Mouse (Mus musculus) thymus, postnatal 36 days (tissue): ENCODE results near the gene Aars.
A peak's percentile ranks its signal among the peaks of the same experiment; 100 is the strongest.
"Not testable (repeated sequence)": the region's sequence is repeated elsewhere in the genome, so short reads cannot be mapped to it uniquely, and the experiment has no call there.

Source experiments
- DNase-seq, 2 experiments: peaks; one replicate each; pipeline ENCODE4 v3.0.0; 2022; ENCODE audit warnings: mixed read lengths in 2 of 2

The Aars gene

GRCm38 (mm10) chr8:111055031-111055634 lies 22.2 kb downstream of the Aars start:
- DNase-seq, result no peak

- DNase-seq, result no peak
These were observed 22.7 kb downstream of the Aars start for GRCm38 (mm10) chr8:111055661-111056060.

- DNase-seq, result peak; percentile 88 to 90
These were observed 23.3 kb downstream of the Aars start, which contains the start of gene Exosc6 for GRCm38 (mm10) chr8:111056158-111056663. Exosc6 (plus strand) TSS chr8:111056339.

GRCm38 (mm10) chr8:111056691-111057293 lies 23.8 kb downstream of the Aars start:
- DNase-seq, result peak in 1 of 2 experiments; percentile 12

DNA sequence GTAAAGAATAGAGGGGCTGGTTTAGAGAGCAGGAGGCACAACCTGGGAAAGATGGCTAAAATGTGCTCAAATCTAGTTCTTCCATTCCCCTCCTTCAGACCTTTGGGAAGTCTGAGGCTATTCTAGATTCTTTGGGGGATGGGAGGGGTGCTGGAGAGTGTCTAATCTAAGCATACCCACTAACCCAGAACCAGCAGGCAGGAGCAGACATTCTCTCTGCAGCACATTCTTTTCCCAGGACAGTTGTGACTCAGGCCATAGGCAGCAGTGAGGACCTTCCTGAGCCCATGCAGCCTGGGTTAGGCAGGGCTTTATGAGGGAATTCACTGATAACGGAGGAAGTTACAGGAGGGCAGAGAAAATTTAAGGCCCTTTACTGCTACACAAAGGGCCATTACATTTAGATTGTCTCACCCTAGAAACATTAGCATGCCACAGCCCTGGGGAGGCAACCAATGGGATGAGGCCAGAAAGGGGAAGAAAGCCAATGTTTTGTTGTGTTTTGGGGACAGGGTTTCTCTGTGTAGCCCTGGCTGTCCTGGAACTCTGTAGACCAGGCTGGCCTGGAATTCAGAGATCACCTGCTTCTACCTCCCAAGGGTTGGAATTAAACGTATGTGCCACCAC lies 26.1 kb downstream of the Aars start:
- no peak for DNase-seq

DNA sequence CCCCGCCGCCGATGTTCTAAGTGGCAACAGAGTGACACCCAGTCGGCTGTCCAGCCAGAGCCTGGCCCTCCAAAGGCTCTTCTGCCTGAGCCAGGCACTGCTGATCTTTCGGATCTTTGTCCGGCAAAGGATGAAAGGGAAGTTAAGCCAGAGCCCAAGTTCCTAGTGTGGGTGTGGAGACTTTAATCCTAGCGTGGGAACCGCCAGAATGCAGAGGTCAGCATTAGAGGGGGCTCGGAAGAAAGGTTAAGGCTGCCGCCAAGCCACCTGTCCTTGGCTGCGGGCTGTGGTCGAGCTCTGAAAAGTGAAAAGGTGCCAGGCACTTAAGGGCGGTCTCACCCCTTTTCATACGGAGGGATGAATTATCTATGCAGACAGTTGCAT lies 28.7 kb downstream of the Aars start:
- DNase-seq, result no peak

DNA sequence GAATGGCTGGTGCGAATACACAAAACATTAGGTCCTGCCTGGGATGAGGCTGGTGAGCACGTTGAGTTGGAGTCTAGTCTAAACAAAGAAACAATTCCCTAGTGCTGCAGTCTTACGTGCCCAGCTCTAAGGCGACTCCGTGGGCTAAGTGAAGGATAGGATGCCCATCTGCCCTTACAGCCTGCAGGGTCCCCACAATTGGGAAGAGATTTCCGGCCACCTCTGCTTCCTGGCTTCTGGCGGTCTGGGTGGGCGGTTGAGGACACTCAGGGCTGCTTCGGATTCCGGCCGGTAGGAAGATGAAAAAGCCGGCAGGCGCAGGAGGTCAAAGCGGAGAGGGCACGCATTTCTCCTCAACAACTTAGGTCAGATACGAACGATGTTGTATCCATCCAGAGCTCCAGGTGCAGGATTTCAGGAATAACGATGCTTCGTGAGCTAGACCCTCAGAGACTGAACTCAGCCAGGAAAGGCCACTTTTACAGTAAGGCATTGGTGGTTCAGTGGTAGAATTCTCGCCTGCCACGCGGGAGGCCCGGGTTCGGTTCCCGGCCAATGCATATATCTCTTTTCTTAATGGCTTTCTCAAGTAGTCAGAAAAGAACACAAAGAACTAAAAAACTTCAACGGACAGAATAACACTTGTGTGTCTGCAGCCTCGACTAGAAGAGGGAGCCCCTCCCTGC lies 29.3 kb downstream of the Aars start:
- peak; percentile 84 to 90 for DNase-seq

DNA sequence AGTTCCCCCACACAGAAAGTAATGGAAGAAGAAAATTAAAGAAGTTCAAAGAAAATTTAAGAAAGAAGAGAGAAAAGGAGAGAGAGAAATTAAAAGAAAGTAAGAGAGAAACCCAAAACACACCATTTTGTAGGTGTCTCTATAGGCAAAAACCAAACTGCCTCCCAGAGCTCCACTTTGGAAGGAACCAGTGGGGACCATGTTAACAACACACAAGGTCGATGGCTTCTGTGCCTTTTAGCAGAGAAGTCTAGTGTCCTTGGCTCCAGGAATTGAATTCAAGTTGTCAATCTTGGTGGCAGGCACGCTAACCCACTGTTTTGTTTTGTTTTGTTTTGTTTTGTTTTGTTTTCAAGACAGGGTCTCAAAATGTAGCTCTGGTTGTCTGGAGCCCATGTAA lies 29.9 kb downstream of the Aars start:
- no peak for DNase-seq

GRCm38 (mm10) chr8:111066308-111066707 lies 33.4 kb downstream of the Aars start:
- DNase-seq, result no peak

DNA sequence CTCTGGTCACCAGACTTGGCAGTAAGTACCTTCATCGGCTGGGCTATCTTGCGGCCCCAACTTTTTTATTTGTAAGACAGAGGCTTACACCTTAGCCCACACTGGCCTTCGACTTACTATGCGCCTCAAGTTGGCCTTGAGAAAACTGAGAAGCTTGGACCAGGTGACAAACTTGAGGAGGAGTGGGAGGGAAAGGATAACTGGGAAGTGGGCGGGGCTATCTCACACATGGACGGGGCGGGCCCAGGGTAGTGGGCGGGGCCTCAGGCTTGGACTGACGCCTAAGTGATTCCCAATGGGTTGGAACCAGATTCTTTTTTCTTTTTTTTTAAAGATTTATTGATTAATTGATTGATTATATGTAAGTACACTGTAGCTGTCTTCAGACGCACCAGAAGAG lies 34.5 kb downstream of the Aars start:
- no peak for DNase-seq

GRCm38 (mm10) chr8:111068660-111069059 lies 35.7 kb downstream of the Aars start:
- not testable (repeated sequence) for DNase-seq

DNA sequence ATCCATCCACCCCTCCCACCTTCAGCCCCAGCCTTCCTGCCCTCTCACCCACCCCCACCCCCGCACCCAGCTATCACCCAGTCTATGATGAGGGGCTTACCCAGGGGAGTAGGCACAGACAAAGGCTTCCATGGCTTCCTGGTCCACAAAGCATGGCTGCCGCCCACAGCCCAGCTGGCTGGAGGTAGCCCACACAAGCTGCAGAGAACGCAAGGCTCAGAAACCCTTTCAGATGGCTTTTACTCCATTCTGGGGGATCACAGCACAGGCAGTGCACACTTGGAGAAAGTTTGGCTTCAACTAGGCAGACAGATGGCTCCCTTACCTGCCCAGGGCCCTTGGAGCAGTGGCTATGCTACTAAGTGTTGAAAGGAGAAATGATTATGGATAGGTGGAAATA lies 43.0 kb downstream of the Aars start:
- DNase-seq, result no peak

GRCm38 (mm10) chr8:111079461-111079860 lies 46.5 kb downstream of the Aars start:
- no peak for DNase-seq

- no peak for DNase-seq
These were observed 46.9 kb downstream of the Aars start for GRCm38 (mm10) chr8:111079861-111080271.

- DNase-seq, result no peak
These were observed 48.8 kb downstream of the Aars start for GRCm38 (mm10) chr8:111081580-111082258.

DNA sequence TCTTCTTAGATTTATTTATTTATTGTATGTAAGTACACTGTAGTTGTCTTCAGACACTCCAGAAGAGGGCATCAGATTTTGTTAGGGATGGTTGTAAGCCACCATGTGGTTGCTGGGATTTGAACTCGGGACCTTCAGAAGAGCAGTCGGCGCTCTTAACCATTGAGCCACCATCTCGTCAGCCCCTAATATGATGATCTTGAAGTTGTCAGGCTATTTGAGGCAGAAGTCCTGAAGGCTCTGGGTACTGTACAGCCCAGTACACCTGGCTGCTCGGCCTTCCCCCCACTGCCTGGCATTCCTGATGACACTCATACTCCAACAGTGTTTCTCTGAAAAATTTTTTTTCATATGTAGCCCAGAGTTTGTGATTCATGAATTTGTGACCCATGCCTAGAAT lies 51.0 kb downstream of the Aars start:
- DNase-seq, result not testable (repeated sequence)

GRCm38 (mm10) chr8:111090126-111090525 lies 57.2 kb downstream of the Aars start:
- peak; percentile 68 to 69 for DNase-seq

DNA sequence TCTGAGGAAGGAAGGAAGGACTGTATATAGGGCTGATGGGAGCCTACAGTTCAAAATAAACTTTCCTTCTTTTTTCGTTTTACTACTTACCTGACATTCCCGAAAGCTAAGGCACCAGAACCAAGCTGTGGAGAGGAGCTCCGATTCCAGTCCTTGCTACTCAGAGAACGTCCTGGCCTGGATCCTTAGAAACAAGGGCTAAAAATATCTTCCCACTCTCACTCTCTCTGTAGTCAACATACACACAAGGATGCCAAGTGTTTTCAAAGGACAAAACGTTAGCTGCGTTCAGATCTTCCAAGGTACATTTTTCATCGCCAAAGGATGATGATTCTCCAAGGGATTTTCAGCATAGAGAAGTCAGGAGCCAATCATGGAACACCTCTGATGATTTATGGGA lies 58.8 kb downstream of the Aars start:
- DNase-seq, result no peak

- DNase-seq, result not testable (repeated sequence)
These were observed 59.4 kb downstream of the Aars start, which contains the start of gene Clec18a for GRCm38 (mm10) chr8:111092326-111092725. Clec18a (minus strand) TSS chr8:111092426.

DNA sequence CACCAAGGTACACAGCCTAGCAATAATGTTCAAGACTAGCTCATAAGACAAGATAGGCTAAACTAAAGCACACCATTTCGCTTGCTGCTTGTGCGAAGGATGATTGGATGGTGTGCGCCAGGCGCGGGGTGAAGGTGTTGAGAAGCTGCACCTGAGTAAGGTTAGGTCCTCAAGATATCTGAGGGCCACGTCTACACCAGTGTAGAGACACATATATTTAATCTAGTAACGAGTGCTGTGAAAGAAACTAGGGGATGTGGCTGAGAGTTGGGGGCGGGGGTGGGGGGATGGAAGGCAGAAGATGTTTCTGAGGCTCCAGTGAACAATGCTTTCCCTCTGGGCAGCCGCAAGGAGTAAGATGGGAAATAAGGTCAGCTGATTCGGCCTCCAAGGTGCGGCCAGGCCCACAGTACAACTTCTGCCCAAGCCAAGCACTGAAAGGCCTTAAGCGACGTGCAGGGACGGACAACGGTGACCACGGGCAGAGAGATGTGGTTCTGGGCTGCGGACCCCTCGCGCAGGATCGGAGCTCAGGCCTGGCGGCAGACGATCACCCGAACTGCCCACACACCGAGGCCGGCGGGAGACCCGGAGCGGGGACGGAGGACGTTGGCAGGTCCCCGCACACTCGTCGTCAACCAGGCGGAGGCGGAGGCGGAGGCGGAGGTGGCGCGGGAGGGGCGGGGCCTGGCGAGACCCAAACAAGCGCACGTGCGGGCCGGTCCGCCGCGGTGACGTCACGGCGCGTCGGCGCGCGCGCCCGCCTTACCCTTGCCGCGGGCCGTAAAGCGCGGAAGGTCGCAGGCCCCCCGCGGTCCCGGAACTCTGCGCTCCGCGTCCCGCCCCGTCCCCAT lies 61.1 kb downstream of the Aars start, which contains the start of gene Pdpr:
Pdpr (plus strand) TSS at position 766 of the 854 bp plus-strand sequence.
- DNase-seq, result peak; percentile 92 to 95

DNA sequence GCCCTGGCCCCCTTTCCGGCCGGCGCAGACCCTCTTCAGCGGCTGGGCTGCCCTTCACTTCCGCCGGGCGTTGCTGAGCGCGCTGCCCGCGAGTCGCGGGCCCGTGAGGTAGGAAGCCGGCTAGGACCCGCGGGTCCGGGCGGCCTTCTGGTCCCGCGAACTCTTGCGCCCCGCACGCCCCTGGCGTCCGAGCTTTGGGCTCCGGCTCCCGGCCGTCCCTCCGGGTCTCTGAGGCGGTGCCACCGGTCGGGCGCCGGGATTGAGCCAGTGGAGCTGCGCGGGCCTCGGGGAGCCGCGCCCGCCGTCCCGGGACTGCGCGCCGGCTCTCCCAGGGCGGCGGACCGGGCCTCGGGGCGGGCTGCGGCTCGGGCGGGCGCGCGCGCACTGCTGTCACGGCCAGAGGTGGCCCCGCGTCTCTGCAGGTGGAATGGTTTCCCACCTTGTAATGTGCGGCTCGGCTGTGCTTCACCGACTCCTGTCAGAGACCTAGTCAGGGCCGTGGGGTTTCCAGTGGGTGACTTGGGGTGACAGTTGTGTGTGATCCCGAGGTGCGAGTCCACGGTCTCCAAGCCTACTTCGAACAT lies 61.9 kb downstream of the Aars start:
- DNase-seq, result peak in 1 of 2 experiments; percentile 50
